Mouse (Mus musculus) Patski (cell line): ENCODE measurements at regions not wholly inside any gene's neighbourhood (a gene's known extent, or its start where the extent isn't known, plus 50 kb on each side); places are given as distances from the start of the nearest gene placed in this dataset.

Experiments
- ATAC-seq: fragments of 100-300 bp; one replicate; pipeline ENCODE4 v1.8.0; 2021
- CTCF ChIA-PET: fragments of 350-600 bp; sonication (Branson Sonifier 250); formaldehyde crosslinking; loops from one replicate; lab custom pipeline; 2022; ENCODE audit warnings: inconsistent platforms; lab: Charles Lee
- POLR2A ChIA-PET: fragments of 350-600 bp; sonication (Branson Sonifier 250); formaldehyde crosslinking; loops from one replicate; lab custom pipeline; 2022; ENCODE audit warnings: antibody characterized with exemption, inconsistent platforms; lab: Charles Lee
- DNase-seq: peaks from one replicate; pipeline ENCODE4 v3.0.0-alpha.2; 2011; ENCODE audit warnings: low read depth, low spot score
- H3K27me3 ChIP-seq: fragments of 371-371 bp; one replicate; pipeline ENCODE4 v1.5.1; 2021
- CTCF ChIP-seq: fragments of 100-300 bp; IDR thresholded peaks from one replicate; pipeline ENCODE4 v1.5.1; 2021
- in situ Hi-C: fragments of 300-500 bp; cut with MboI; formaldehyde crosslinking; loops from 3 replicates; pipeline ENCODE4 v1.11.1; 2018; ENCODE audit warnings: low pct_unique_long_range_greater_than_20kb, mixed read lengths

GRCm38 (mm10) chr12:28380203-28380602 is 172.0 kb downstream of the Dcdc2c start:
- no peak for TF ChIP-seq CTCF
- ATAC-seq = no peak
- H3K27me3 ChIP-seq = no peaks in the 10 kb centered on the region
- CTCF ChIA-PET = no interaction called here
- no peak for DNase-seq
- in situ Hi-C loops = no loop called here
- POLR2A ChIA-PET = no interaction called here

GRCm38 (mm10) chr12:28377968-28378367 is 174.2 kb downstream of the Dcdc2c start:
- no peak for TF ChIP-seq CTCF
- CTCF ChIA-PET = no interaction called here
- peak; percentile 13 for DNase-seq

GRCm38 (mm10) chr12:28377373-28377772 is 174.8 kb downstream of the Dcdc2c start:
- ATAC-seq (no peak), DNase-seq (no peak)
- ChIA-PET CTCF (no interaction called here), POLR2A (no interaction called here)
- no peak for TF ChIP-seq CTCF
- H3K27me3 ChIP-seq = no peaks in the 10 kb centered on the region
- in situ Hi-C loops = no loop called here

More at GRCm38 (mm10) chr12:28377968-28378367, 174.2 kb downstream of the Dcdc2c start:
- H3K27me3 ChIP-seq = no peaks in the 10 kb centered on the region
- in situ Hi-C loops = no loop called here
- peak; percentile 60 for ATAC-seq
- POLR2A ChIA-PET = no interaction called here

GRCm38 (mm10) chr12:28376770-28377169 is 175.4 kb downstream of the Dcdc2c start:
- no peak for TF ChIP-seq CTCF
- ChIA-PET CTCF (no interaction called here), POLR2A (no interaction called here)
- DNase-seq (no peak), ATAC-seq (no peak)
- in situ Hi-C loops = no loop called here
- H3K27me3 ChIP-seq = no peaks in the 10 kb centered on the region

- H3K27me3 ChIP-seq = no peaks in the 10 kb centered on the region
- DNase-seq (no peak), ATAC-seq (no peak)
- no peak for TF ChIP-seq CTCF
- ChIA-PET CTCF (no interaction called here), POLR2A (no interaction called here)
- in situ Hi-C loops = no loop called here
These were observed 186.9 kb downstream of the Dcdc2c start for GRCm38 (mm10) chr12:28365304-28365703.

GRCm38 (mm10) chr12:28358737-28359333 is 193.4 kb downstream of the Dcdc2c start:
- ChIA-PET CTCF (no interaction called here), POLR2A (no interaction called here)
- ATAC-seq = no peak
- no peaks in the 10 kb centered on the region for H3K27me3 ChIP-seq
- no peak for DNase-seq
- in situ Hi-C loops = no loop called here
- no peak for TF ChIP-seq CTCF

GRCm38 (mm10) chr12:28357764-28358163 is 194.4 kb downstream of the Dcdc2c start:
- in situ Hi-C loops = no loop called here
- ChIA-PET POLR2A (no interaction called here), CTCF (no interaction called here)
- no peak for TF ChIP-seq CTCF
- no peak for DNase-seq
- no peak for ATAC-seq
- H3K27me3 ChIP-seq = no peaks in the 10 kb centered on the region

- POLR2A ChIA-PET = no interaction called here
These were observed 199.1 kb downstream of the Dcdc2c start for GRCm38 (mm10) chr12:28353140-28353539.

GRCm38 (mm10) chr12:28352571-28352970 is 199.6 kb downstream of the Dcdc2c start:
- POLR2A ChIA-PET = no interaction called here
- no peak for TF ChIP-seq CTCF
- ATAC-seq (no peak), DNase-seq (no peak)
- in situ Hi-C loops = no loop called here
- H3K27me3 ChIP-seq = no peaks in the 10 kb centered on the region
- CTCF ChIA-PET = no interaction called here

More at GRCm38 (mm10) chr12:28353140-28353539, 199.1 kb downstream of the Dcdc2c start:
- TF ChIP-seq CTCF = no peak
- in situ Hi-C loops = no loop called here
- no peak for DNase-seq
- CTCF ChIA-PET = no interaction called here
- H3K27me3 ChIP-seq = no peaks in the 10 kb centered on the region
- ATAC-seq = no peak

GRCm38 (mm10) chr12:28342735-28343134 is 209.5 kb downstream of the Dcdc2c start:
- ChIA-PET POLR2A (no interaction called here), CTCF (no interaction called here)
- TF ChIP-seq CTCF = no peak
- ATAC-seq (no peak), DNase-seq (no peak)
- H3K27me3 ChIP-seq = no peaks in the 10 kb centered on the region
- in situ Hi-C loops = no loop called here

GRCm38 (mm10) chr12:28332591-28332990 is 219.6 kb downstream of the Dcdc2c start:
- ATAC-seq (no peak), DNase-seq (no peak)
- TF ChIP-seq CTCF = no peak
- in situ Hi-C loops = no loop called here
- ChIA-PET CTCF (no interaction called here), POLR2A (no interaction called here)
- no peaks in the 10 kb centered on the region for H3K27me3 ChIP-seq

- no peak for TF ChIP-seq CTCF
- in situ Hi-C loops = no loop called here
- no peak for DNase-seq
These were observed 220.4 kb downstream of the Dcdc2c start for GRCm38 (mm10) chr12:28331843-28332242.

More at GRCm38 (mm10) chr12:28331843-28332242, 220.4 kb downstream of the Dcdc2c start:
- no peaks in the 10 kb centered on the region for H3K27me3 ChIP-seq
- ATAC-seq = no peak
- CTCF ChIA-PET = no interaction called here
- POLR2A ChIA-PET = no interaction called here
